Mouse (Mus musculus) midbrain, postnatal 0 days (tissue): ENCODE measurements at regions not wholly inside any gene's neighbourhood (a gene's known extent, or its start where the extent isn't known, plus 50 kb on each side); places are given as distances from the start of the nearest gene placed in this dataset.

ENCODE experiments used
- ATAC-seq: fragments of 200-750 bp; cut with Nextera tagmentation; 2 replicates; pipeline ENCODE4 v1.8.0; 2017; ENCODE audit warnings: moderate number of reproducible peaks, mild to moderate bottlenecking, moderate TSS enrichment, moderate library complexity; ENCODE audit not compliant: low FRiP score
- DNase-seq: peaks from one replicate; pipeline ENCODE4 v3.0.0-alpha.2; 2015; ENCODE audit warnings: low spot score
- H3K27ac ChIP-seq: fragments of 300-500 bp; sonication (generic); 2 replicates; pipeline ENCODE4 v1.5.1; 2014; ENCODE audit warnings: low read depth, mild to moderate bottlenecking, low read length, mixed read lengths
- H3K27me3 ChIP-seq: fragments of 300-500 bp; sonication (generic); 2 replicates; pipeline ENCODE4 v1.6.1; 2014; ENCODE audit warnings: low read length, control low read depth, mixed read lengths; ENCODE audit not compliant: insufficient read depth
- H3K36me3 ChIP-seq: fragments of 300-500 bp; sonication (generic); 2 replicates; pipeline ENCODE4 v1.6.1; 2014; ENCODE audit warnings: low read length, control low read depth, mixed read lengths; ENCODE audit not compliant: insufficient read depth
- H3K4me1 ChIP-seq: fragments of 300-500 bp; sonication (generic); 2 replicates; pipeline ENCODE4 v1.6.1; 2014; ENCODE audit warnings: mild to moderate bottlenecking, control low read depth, antibody characterized with exemption, low read length, mixed read lengths; ENCODE audit not compliant: insufficient read depth
- H3K4me2 ChIP-seq: fragments of 300-500 bp; sonication (generic); 2 replicates; pipeline ENCODE4 v1.6.1; 2014; ENCODE audit warnings: low read depth, mild to moderate bottlenecking, low read length, mixed read lengths; ENCODE audit not compliant: poor library complexity, severe bottlenecking
- H3K4me3 ChIP-seq: fragments of 300-500 bp; sonication (generic); 2 replicates; pipeline ENCODE4 v1.5.1; 2014; ENCODE audit warnings: low read depth, mild to moderate bottlenecking, low read length, moderate library complexity
- H3K9ac ChIP-seq: fragments of 300-500 bp; sonication (generic); replicated peaks from 2 replicates; pipeline ENCODE4 v1.6.1; 2014; ENCODE audit warnings: mild to moderate bottlenecking, low read length, moderate library complexity, mixed read lengths; ENCODE audit not compliant: poor library complexity, severe bottlenecking
- H3K9me3 ChIP-seq: fragments of 300-500 bp; sonication (generic); 2 replicates; pipeline ENCODE4 v1.6.1; 2016; ENCODE audit warnings: low read length, control low read depth
- CTCF ChIP-seq: IDR thresholded peaks from 2 replicates; pipeline ENCODE4 v1.5.1; 2016; ENCODE audit warnings: antibody characterized with exemption, mild to moderate bottlenecking
- WGBS: fragments of 180-500 bp; shearing (Covaris S2); extraction: QIAGEN DNeasy Blood & Tissue Kit; methylation state at CpG from one replicate; pipeline ENCODE4 v1.1.7; 2014; 5-methylcytosine and 5-hydroxymethylcytosine counted together

DNA sequence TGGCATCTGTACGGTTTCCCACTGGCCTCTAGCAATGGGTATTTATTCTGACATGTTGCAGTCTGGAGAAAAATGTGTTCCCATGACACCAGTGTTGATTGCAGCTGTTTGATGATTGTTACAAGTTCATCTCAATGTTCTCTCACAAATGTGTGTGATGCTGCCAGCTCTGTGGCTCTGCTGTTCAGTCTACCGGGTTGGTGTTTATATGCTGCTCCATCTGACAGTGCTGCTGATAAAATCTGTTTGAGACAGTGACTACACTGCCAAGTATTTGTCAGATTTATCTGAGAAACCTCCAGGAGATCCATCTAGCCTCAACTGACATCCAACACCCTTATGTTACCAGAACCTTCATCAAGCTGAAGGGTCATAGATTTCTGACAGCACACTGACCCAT lies 896.1 kb upstream of the Diaph2 start:
- TF ChIP-seq CTCF, result no peak
- no peak for ATAC-seq
- peak; percentile 31 for DNase-seq
- Histone ChIP-seq H3K27ac (no peak overlapping the region), H3K4me3 (no peak overlapping the region), H3K27me3 (no peaks in the 10 kb centered on the region), H3K36me3 (no peaks in the 10 kb centered on the region), H3K4me1 (no peaks in the 10 kb centered on the region), H3K4me2 (no peak overlapping the region), H3K9me3 (no peaks in the 10 kb centered on the region), H3K9ac (no peak overlapping the region)
- WGBS, result 45% methylated on average over 2 of the region's 2 CpGs
